Mouse (Mus musculus) heart, embryonic 15.5 days (tissue): ENCODE measurements at regions not wholly inside any gene's neighbourhood (a gene's known extent, or its start where the extent isn't known, plus 50 kb on each side); places are given as distances from the start of the nearest gene placed in this dataset.

Experiments used
- ATAC-seq: fragments of 200-750 bp; cut with Nextera tagmentation; replicated peaks from 2 replicates; pipeline ENCODE4 v1.8.0; 2017; ENCODE audit warnings: low read depth, moderate TSS enrichment; ENCODE audit not compliant: insufficient number of reproducible peaks, insufficient read depth, low FRiP score
- H3K27ac ChIP-seq: fragments of 300-500 bp; sonication (generic); 2 replicates; pipeline ENCODE4 v1.5.1; 2015; ENCODE audit warnings: mild to moderate bottlenecking, inconsistent platforms
- H3K27me3 ChIP-seq: fragments of 300-500 bp; sonication (generic); 2 replicates; pipeline ENCODE4 v1.6.1; 2015; ENCODE audit warnings: inconsistent platforms
- H3K36me3 ChIP-seq: fragments of 300-500 bp; sonication (generic); 2 replicates; pipeline ENCODE4 v1.6.1; 2015; ENCODE audit warnings: mild to moderate bottlenecking, inconsistent platforms
- H3K4me1 ChIP-seq: fragments of 300-500 bp; sonication (generic); replicated peaks from 2 replicates; pipeline ENCODE4 v1.6.1; 2015; ENCODE audit warnings: inconsistent platforms
- H3K4me2 ChIP-seq: fragments of 300-500 bp; sonication (generic); 2 replicates; pipeline ENCODE4 v1.6.1; 2015; ENCODE audit warnings: inconsistent platforms, mild to moderate bottlenecking, moderate library complexity
- H3K4me3 ChIP-seq: fragments of 300-500 bp; sonication (generic); 2 replicates; pipeline ENCODE4 v1.5.1; 2015; ENCODE audit warnings: mild to moderate bottlenecking, inconsistent platforms
- H3K9ac ChIP-seq: fragments of 300-500 bp; sonication (generic); 2 replicates; pipeline ENCODE4 v1.6.1; 2015; ENCODE audit warnings: mild to moderate bottlenecking, inconsistent platforms
- H3K9me3 ChIP-seq: fragments of 300-500 bp; sonication (generic); replicated peaks from 2 replicates; pipeline ENCODE4 v1.6.1; 2016; ENCODE audit warnings: inconsistent platforms
- WGBS: fragments of 180-500 bp; shearing (Covaris S2); methylation state at CpG from one replicate; pipeline ENCODE4 v1.1.7; 2015; ENCODE audit warnings: mixed read lengths; 5-methylcytosine and 5-hydroxymethylcytosine counted together

DNA sequence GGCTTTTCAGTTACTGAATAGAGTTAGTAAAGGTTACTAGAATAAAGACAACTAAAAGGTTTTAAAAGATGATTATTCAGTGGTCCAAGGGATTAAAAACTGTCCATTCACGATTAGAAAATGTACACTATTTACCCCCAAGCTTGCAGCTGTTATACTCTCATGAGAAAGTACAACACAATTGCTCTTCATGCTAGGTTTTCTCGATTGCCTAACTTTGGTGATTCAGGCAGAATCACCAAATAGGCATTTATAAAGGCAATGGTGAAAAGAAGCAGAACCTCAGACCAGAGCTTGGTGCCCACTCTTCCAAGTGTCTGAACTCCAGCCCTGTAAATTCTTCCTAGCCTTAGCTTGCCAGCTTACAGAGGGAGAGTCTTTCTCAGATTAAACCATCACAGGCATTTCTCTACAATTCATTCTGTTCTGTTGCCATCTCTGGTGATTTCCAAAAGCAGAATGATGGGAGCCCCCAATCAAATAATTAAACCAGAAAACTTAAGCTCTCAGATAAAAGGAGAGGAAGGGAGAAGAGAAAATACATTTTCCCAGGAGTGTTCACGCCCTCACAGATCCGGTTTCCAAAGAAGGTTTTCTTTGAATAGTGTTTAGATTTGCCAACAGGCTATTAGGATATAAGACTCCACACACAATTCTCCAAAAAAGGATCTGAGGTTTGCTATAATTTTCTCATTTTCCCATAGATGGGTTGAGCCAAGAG is 657.0 kb downstream of the Slc22a22 start:
- H3K36me3 ChIP-seq = no peaks in the 10 kb centered on the region
- H3K4me3 ChIP-seq = no peak overlapping the region
- no peak overlapping the region for H3K27ac ChIP-seq
- H3K27me3 ChIP-seq = no peaks in the 10 kb centered on the region
- 67% methylated on average over 4 of the region's 4 CpGs for WGBS
- no peak overlapping the region for H3K4me2 ChIP-seq
- H3K4me1 ChIP-seq = no peaks in the 10 kb centered on the region
- no peak for ATAC-seq
- no peak overlapping the region for H3K9ac ChIP-seq
- no peaks in the 10 kb centered on the region for H3K9me3 ChIP-seq

DNA sequence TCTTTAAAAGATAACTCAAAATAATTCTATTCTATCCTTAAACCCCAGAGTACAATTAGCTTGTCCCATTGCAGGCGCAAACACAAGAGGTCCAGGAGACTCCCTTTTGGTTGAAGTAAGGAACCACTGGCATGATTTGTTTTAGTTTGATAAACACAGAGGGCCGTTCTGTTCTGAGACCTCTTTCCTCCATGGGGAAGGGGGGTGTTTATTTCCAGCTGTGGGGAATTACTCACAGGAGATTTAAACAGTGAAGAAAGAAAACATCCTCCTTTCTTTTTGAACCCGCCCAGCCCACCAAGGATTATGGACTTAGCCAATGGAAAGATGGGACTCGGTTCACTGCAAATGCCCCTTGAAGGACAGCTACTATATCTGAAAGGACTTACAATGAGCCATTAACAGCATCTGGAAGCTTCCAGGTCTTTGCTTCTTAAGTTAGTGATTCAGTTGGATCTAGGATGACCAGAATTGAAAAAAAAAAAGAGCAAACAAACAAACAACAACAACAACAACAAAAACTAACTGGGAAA is 659.2 kb downstream of the Slc22a22 start:
- ATAC-seq = no peak

DNA sequence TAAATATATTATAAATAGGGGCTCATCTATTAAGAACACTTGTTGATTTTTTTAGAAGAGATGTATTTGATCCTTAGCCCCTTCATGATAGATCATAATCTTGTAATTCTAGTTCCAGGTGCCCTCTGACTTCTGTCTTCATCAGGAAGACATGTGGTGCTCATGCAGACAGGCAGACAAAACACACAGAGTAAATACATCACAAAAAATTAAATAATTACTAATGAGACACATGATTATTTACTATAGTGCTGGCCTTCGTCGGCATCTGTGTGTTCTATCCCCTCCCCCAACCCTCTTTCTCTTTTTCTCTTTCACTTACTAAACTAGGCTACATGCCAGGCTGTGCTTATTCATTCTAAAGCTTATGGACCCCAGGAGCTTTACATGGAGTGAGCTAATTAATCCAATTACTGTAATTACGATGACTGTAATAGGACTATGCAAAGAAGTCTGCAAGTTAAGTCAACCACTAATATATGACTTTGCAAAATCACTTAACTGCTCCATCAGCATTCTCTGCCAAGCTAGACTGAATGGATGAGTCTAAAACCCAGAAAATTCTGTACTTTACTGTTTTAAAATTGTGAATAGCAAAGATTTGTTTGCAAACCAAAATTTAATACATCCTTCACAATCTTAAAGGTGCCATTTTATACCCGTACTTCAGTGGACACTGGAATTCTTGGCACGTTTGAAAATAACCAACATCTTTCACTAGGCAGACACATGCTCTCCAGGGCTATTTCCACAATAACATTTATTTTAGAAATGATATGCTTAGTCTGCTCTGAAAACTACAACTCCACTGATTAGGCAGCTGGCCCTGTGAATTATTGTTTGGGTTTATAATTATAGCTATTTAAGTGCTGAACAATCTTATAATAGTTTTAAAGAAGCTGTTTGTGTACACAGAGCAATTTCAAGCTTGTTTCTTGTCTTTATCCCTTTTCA is 659.9 kb downstream of the Slc22a22 start:
- Histone ChIP-seq H3K9ac (no peak overlapping the region), H3K27me3 (no peaks in the 10 kb centered on the region), H3K36me3 (no peaks in the 10 kb centered on the region), H3K27ac (no peak overlapping the region), H3K9me3 (no peaks in the 10 kb centered on the region), H3K4me2 (no peak overlapping the region), H3K4me3 (no peak overlapping the region), H3K4me1 (no peaks in the 10 kb centered on the region)
- ATAC-seq = no peak
- 52% methylated on average over 5 of the region's 5 CpGs for WGBS

More for the DNA sequence above, 659.2 kb downstream of the Slc22a22 start:
- Histone ChIP-seq H3K27me3 (no peaks in the 10 kb centered on the region), H3K4me3 (no peak overlapping the region), H3K4me2 (no peak overlapping the region), H3K36me3 (no peaks in the 10 kb centered on the region), H3K9ac (no peak overlapping the region), H3K4me1 (no peaks in the 10 kb centered on the region), H3K27ac (no peak overlapping the region), H3K9me3 (no peaks in the 10 kb centered on the region)
- WGBS = 45% methylated on average over 4 of the region's 4 CpGs

DNA sequence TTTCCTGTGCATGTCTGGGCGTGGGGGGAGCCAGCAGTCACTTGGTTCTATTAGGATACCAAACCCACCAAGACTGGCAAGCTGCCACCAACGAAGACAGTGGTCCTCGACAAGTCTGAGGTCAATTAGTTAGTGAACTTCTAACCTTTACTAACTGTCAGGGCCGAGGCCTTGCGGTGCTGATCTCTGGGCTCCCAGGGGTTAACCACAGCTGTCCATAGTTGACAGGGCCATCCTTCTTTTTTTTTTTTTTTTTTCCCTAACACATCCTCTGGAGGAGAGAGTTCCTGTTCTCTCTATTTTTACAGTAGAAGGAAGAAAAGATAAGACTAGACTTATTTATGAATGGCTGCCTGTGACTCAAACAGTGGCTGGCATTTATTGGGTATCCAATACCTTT is 663.5 kb downstream of the Slc22a22 start:
- Histone ChIP-seq H3K9me3 (no peaks in the 10 kb centered on the region), H3K4me2 (no peak overlapping the region), H3K9ac (no peak overlapping the region), H3K36me3 (no peaks in the 10 kb centered on the region), H3K4me1 (no peaks in the 10 kb centered on the region), H3K27me3 (no peaks in the 10 kb centered on the region), H3K27ac (no peak overlapping the region), H3K4me3 (no peak overlapping the region)
- no peak for ATAC-seq
- 47% methylated on average over 5 of the region's 5 CpGs for WGBS

DNA sequence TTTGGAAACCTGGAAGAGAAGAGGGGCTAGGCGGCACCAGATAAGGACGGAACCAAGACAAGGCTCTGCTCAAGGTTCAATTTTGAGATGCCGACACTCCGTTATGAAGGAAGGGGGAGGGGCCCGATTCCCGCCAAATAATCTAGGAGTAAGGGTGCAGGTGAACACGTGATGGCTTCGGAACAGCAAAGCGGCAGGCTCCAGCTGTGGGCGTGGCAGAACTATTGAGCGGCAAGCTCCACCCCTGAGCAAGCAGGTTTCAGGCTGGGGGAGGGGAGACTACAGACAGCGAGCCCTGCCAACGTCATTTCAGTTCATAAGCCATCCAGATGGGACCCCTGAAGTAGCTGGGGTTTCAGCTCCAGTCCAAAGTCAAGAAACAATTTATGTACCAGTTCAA is 667.3 kb downstream of the Slc22a22 start:
- Histone ChIP-seq H3K9ac (no peak overlapping the region), H3K4me1 (no peaks in the 10 kb centered on the region), H3K27me3 (no peaks in the 10 kb centered on the region), H3K27ac (no peak overlapping the region), H3K36me3 (no peaks in the 10 kb centered on the region), H3K9me3 (no peaks in the 10 kb centered on the region), H3K4me3 (0 out of 2 replicates have a peak overlapping the region, but pooled peaks have one; percentile 8), H3K4me2 (peak overlapping the region; percentile 48)
- 33% methylated on average over 13 of the region's 13 CpGs for WGBS
- no peak for ATAC-seq

DNA sequence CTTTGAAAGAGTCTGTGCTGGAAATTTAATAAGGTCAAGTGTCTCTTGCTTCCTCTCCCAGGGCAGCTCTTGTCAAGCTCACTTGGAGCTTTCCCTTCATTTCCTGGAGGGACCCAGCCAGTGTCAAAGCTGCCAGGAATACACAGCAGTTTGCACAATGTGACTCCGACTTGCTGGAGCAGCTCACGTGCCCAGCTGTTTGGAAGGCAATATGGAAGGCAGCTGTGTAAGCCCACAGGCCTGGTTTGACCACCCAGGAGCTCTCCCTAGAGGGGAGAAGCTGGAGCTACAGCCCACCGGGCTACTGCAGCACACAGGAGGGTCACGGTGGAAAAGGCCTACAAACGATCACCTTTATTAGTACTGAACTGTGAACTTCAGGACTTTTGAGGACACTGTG is 669.8 kb downstream of the Slc22a22 start:
- Histone ChIP-seq H3K4me3 (no peak overlapping the region), H3K4me1 (no peaks in the 10 kb centered on the region), H3K27me3 (no peaks in the 10 kb centered on the region), H3K36me3 (no peaks in the 10 kb centered on the region), H3K9me3 (no peaks in the 10 kb centered on the region), H3K9ac (no peak overlapping the region), H3K4me2 (no peak overlapping the region), H3K27ac (no peak overlapping the region)
- 71% methylated on average over 5 of the region's 5 CpGs for WGBS
- ATAC-seq = no peak

DNA sequence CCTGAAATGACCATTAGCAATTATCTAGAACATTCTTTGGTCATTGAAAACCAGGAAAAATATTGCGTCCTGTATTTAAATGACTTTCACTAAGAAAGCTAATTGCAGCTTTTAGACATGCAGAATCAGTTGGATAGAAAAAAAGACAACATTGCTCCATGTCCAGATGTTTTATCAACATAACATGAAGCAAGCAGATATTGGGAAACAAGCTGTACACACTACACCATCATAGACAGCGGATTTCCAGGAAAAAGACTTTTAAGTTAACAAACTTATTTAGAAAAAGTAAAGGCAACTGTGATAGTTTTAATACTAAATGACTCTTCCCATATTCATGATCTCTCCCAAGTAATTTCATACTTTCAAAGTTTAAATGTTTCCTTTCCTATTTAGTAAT is 675.5 kb downstream of the Slc22a22 start:
- Histone ChIP-seq H3K4me2 (no peak overlapping the region), H3K27me3 (no peaks in the 10 kb centered on the region), H3K9me3 (no peaks in the 10 kb centered on the region), H3K9ac (no peak overlapping the region), H3K36me3 (no peaks in the 10 kb centered on the region), H3K27ac (no peak overlapping the region), H3K4me1 (no peaks in the 10 kb centered on the region), H3K4me3 (no peak overlapping the region)
- ATAC-seq = no peak
- 89% methylated on average over 2 of the region's 2 CpGs for WGBS

DNA sequence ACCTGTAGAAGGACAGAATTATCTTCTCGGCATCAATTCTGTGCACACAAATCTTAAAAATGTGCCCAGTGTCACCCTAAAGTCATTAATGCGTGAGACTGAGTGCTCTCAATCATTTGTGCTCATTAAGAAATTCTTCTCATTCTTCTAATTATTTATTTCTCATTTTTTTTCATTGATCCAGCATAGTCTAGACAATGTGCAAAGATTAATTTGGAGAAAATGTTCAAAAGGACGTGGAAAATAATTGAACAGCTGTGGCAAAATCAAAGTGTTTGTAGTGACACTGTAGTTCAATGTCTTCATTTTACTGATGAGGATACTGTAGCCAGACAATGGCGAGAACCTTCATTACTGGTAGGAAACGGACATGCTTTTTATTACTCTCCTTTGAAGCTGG is 702.0 kb downstream of the Slc22a22 start:
- no peak overlapping the region for H3K9ac ChIP-seq
- WGBS = 79% methylated on average over 5 of the region's 5 CpGs
- H3K4me2 ChIP-seq = no peak overlapping the region
- no peaks in the 10 kb centered on the region for H3K4me1 ChIP-seq
- H3K36me3 ChIP-seq = no peaks in the 10 kb centered on the region
- ATAC-seq = no peak
- no peaks in the 10 kb centered on the region for H3K9me3 ChIP-seq
- H3K4me3 ChIP-seq = no peak overlapping the region
- H3K27ac ChIP-seq = no peak overlapping the region
- no peaks in the 10 kb centered on the region for H3K27me3 ChIP-seq

DNA sequence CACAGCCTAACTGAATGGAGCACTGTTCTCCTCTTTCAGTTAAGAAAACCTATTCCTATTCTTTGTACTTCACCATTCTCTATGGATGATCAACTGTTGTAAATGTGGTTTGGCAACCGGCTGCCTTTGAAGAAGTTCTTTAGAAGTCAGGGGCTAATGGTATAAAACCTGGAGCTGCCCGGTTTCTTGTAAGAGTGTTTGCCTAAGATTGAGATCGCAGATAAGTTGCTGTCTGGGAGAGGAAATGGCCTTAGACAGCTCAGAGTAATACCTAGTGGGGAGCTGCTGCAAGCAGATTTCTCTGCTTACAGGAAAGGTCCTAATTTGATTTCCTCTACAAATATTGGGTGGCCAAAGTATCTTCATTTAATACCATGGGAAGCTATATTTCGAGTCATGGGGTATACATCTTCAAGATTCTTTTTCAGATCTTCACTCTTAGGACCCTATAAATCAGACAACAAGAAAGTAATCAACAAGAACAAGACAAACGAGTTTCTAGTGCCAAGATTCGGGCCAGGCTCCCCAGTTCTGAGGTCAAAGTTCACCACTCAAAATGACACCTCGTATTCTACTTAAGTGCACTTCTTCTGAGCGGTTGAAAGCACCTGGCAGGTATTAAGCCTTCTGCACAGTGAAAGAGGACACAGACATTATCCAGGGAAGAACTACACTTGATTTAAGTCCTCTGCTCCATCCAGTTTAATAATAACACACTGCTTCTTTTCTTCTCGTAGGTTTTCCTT is 702.6 kb downstream of the Slc22a22 start:
- no peak overlapping the region for H3K27ac ChIP-seq
- ATAC-seq = no peak

DNA sequence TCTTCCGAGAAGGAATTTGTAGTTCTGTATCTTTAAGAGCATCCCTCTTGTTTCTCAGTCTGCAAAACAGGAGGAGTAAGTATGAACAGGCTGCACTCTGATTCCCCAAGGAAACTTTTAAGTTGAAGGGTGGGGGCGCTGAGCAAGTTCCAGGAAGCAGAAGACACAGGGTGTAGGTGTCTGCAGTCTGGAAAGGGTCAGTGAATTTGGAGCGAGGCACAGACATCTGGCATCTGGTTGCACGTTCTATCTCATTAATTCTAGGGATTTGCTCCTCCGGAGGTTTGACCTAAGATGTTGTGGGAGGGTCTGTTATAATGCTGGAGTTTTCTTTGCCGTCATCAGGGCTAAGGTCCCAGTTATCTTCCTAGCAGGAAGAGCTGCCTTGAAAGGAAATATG is 711.1 kb downstream of the Slc22a22 start:
- Histone ChIP-seq H3K4me1 (peaks cover 7% of the 10 kb centered on the region; the same call in 1 of the 2 replicates), H3K27me3 (no peaks in the 10 kb centered on the region), H3K9me3 (no peaks in the 10 kb centered on the region), H3K27ac (no peak overlapping the region), H3K4me2 (no peak overlapping the region), H3K9ac (no peak overlapping the region), H3K4me3 (no peak overlapping the region), H3K36me3 (no peaks in the 10 kb centered on the region)
- no peak for ATAC-seq
- WGBS = 52% methylated on average over 6 of the region's 6 CpGs

More for the DNA sequence above, 702.6 kb downstream of the Slc22a22 start:
- H3K36me3 ChIP-seq = no peaks in the 10 kb centered on the region
- H3K9me3 ChIP-seq = no peaks in the 10 kb centered on the region
- no peaks in the 10 kb centered on the region for H3K27me3 ChIP-seq
- WGBS = 46% methylated on average over 9 of the region's 9 CpGs
- no peaks in the 10 kb centered on the region for H3K4me1 ChIP-seq
- H3K4me2 ChIP-seq = no peak overlapping the region
- no peak overlapping the region for H3K4me3 ChIP-seq
- H3K9ac ChIP-seq = no peak overlapping the region

DNA sequence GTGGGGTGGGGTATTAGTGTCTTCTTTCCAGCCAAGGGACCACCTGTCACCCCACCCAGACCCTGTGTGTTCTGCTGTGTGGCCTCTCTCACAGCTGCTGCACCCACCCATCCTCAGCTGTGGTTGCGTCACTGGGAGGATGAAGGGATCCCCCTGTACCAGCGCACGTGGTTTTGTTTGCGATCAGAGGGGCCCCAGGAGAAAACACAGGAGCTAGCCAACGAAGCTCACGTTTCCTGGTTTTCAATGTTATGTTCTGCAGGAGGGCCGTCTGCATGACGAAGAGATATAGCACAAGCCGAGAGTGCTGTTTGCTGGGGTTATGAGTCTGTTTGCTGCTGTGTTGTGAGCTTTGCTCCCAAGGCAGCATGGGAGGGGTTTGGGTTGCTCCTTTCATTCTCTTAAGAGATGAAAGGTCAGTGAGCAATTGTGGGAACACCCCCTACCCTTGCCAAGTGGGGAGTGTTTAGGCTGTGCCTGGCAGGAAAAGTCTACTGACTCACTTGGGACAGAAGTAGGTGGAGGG is 712.4 kb downstream of the Slc22a22 start:
- Histone ChIP-seq H3K36me3 (no peaks in the 10 kb centered on the region), H3K4me1 (peaks cover 7% of the 10 kb centered on the region; the same call in 1 of the 2 replicates), H3K9ac (no peak overlapping the region), H3K4me2 (peak overlapping the region; percentile 41; the same call in 1 of the 2 replicates), H3K27ac (no peak overlapping the region), H3K9me3 (no peaks in the 10 kb centered on the region), H3K27me3 (no peaks in the 10 kb centered on the region), H3K4me3 (no peak overlapping the region)
- ATAC-seq = no peak
- 25% methylated on average over 9 of the region's 9 CpGs for WGBS
